Mouse (Mus musculus): ENCODE data around the gene Rhbdf2. TPM values are rescaled to one million over a fixed set of nuclear protein-coding genes. Genes with fewer than 3 reads are reported as not detected.

Rhbdf2 gene
- polyA plus RNA-seq, 1 experiment from 2014 or later: 1.2 TPM

GRCm38 (mm10) chr11:116653709-116654221 is 26.9 kb upstream of the Rhbdf2 start:
- H3K27me3 ChIP-seq (ENCODE audit: control insufficient read depth, insufficient read depth, low read depth, low read length): no peaks in the 10 kb centered on the region
- no peak overlapping the region for H3K27ac ChIP-seq (ENCODE audit: low read length)
- H3K36me3 ChIP-seq (ENCODE audit: control insufficient read depth, insufficient read depth, low read length): no peaks in the 10 kb centered on the region
- H3K4me3 ChIP-seq (ENCODE audit: low read depth, low read length): peak overlapping the region; percentile 59
- no peaks in the 10 kb centered on the region for H3K9me3 ChIP-seq (replicated peaks; ENCODE audit: control insufficient read depth, low read length, poor library complexity, severe bottlenecking)
- WGBS: under 1% methylated on average over 41 of the region's 47 CpGs
- H3K4me1 ChIP-seq (ENCODE audit: control insufficient read depth, insufficient read depth, low read length): peaks cover 23% of the 10 kb centered on the region
- peak overlapping the region; percentile 78 for H3K9ac ChIP-seq (ENCODE audit: low read depth, low read length)
- peak overlapping the region; percentile 80 for H3K4me2 ChIP-seq (ENCODE audit: low read length)
- peak; percentile 55; the same call in 1 of the 2 replicates for ATAC-seq

DNA sequence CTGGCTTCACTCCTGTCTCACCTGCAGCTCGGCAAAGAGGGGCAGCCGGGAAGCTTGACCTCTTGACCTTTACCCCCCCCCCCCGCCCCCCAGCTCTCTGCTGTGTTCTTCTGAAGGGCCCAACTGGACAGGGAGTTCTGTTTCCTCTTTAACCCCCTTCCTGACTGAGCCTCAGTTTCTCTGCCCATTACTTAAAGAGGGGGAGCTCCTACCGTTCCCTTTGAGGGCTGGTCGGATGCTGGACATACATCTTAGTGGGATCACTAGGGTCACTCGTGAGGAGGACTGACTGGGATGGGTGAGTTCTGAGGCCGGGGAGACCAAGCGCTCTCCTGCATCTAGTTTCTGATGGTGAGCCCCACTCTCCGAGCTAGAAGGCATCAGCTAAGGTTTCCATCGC is 26.4 kb upstream of the Rhbdf2 start, which contains the start of gene Prcd:
Gene Prcd, plus strand, starts transcription at position 301 of the 400 bp plus-strand sequence.
- Histone ChIP-seq H3K4me2 (ENCODE audit: low read length) (peak within 1 kb of the TSS; percentile 80), H3K27me3 (ENCODE audit: control insufficient read depth, insufficient read depth, low read depth, low read length) (no peaks in the 10 kb centered on the region), H3K9me3 (replicated peaks; ENCODE audit: control insufficient read depth, low read length, poor library complexity, severe bottlenecking) (no peaks in the 10 kb centered on the region), H3K4me1 (ENCODE audit: control insufficient read depth, insufficient read depth, low read length) (peaks cover 23% of the 10 kb centered on the region), H3K27ac (ENCODE audit: low read length) (no peak within 1 kb of the TSS), H3K36me3 (ENCODE audit: control insufficient read depth, insufficient read depth, low read length) (no peaks in the 10 kb centered on the region), H3K4me3 (ENCODE audit: low read depth, low read length) (peak within 1 kb of the TSS; percentile 59), H3K9ac (ENCODE audit: low read depth, low read length) (peak within 1 kb of the TSS; percentile 78)
- no peak for ATAC-seq
- 4% methylated on average over 9 of the region's 10 CpGs for WGBS

GRCm38 (mm10) chr11:116652330-116653098 is 25.7 kb upstream of the Rhbdf2 start:
- Histone ChIP-seq H3K4me3 (ENCODE audit: low read depth, low read length) (peak overlapping the region; percentile 59), H3K27ac (ENCODE audit: low read length) (no peak overlapping the region), H3K4me1 (ENCODE audit: control insufficient read depth, insufficient read depth, low read length) (peaks cover 18% of the 10 kb centered on the region), H3K9ac (ENCODE audit: low read depth, low read length) (peak overlapping the region; percentile 78), H3K4me2 (ENCODE audit: low read length) (peak overlapping the region; percentile 80), H3K9me3 (replicated peaks; ENCODE audit: control insufficient read depth, low read length, poor library complexity, severe bottlenecking) (no peaks in the 10 kb centered on the region), H3K27me3 (ENCODE audit: control insufficient read depth, insufficient read depth, low read depth, low read length) (no peaks in the 10 kb centered on the region), H3K36me3 (ENCODE audit: control insufficient read depth, insufficient read depth, low read length) (no peaks in the 10 kb centered on the region)
- 64% methylated on average over 25 of the region's 25 CpGs for whole genome bisulfite sequencing
- ATAC-seq: no peak

DNA sequence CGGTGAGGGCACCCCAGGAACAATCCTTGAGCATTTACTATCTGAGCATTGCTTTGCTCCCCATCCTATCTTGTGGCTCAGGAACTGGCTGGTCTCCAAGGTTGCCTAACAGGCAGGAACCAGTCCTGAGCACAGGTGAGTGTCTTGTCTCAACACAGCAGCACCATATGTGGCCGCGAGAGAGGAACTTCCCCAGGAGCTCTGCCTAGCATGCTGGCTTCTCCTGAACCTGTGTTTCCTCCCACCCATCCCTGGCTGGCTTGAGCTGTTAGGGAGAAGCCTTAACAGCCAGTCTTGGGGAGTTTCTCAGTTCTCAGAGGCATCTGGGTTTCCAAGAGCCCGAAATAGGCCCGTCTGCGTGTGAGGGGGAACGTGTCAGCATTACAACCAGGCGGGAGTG is 24.5 kb upstream of the Rhbdf2 start:
- no peak for ATAC-seq
- Histone ChIP-seq H3K4me1 (ENCODE audit: control insufficient read depth, insufficient read depth, low read length) (peaks cover 15% of the 10 kb centered on the region), H3K9ac (ENCODE audit: low read depth, low read length) (no peak overlapping the region), H3K9me3 (replicated peaks; ENCODE audit: control insufficient read depth, low read length, poor library complexity, severe bottlenecking) (no peaks in the 10 kb centered on the region), H3K4me2 (ENCODE audit: low read length) (no peak overlapping the region), H3K36me3 (ENCODE audit: control insufficient read depth, insufficient read depth, low read length) (no peaks in the 10 kb centered on the region), H3K4me3 (ENCODE audit: low read depth, low read length) (no peak overlapping the region), H3K27ac (ENCODE audit: low read length) (no peak overlapping the region), H3K27me3 (ENCODE audit: control insufficient read depth, insufficient read depth, low read depth, low read length) (no peaks in the 10 kb centered on the region)
- 88% methylated on average over 8 of the region's 8 CpGs for WGBS

GRCm38 (mm10) chr11:116650811-116651210 is 24.0 kb upstream of the Rhbdf2 start:
- Histone ChIP-seq H3K9ac (ENCODE audit: low read depth, low read length) (no peak overlapping the region), H3K4me1 (ENCODE audit: control insufficient read depth, insufficient read depth, low read length) (peaks cover 14% of the 10 kb centered on the region), H3K27ac (ENCODE audit: low read length) (no peak overlapping the region), H3K36me3 (ENCODE audit: control insufficient read depth, insufficient read depth, low read length) (no peaks in the 10 kb centered on the region), H3K27me3 (ENCODE audit: control insufficient read depth, insufficient read depth, low read depth, low read length) (no peaks in the 10 kb centered on the region), H3K4me2 (ENCODE audit: low read length) (no peak overlapping the region), H3K9me3 (replicated peaks; ENCODE audit: control insufficient read depth, low read length, poor library complexity, severe bottlenecking) (no peaks in the 10 kb centered on the region), H3K4me3 (ENCODE audit: low read depth, low read length) (no peak overlapping the region)
- ATAC-seq: no peak
- WGBS: 77% methylated on average over 8 of the region's 8 CpGs

DNA sequence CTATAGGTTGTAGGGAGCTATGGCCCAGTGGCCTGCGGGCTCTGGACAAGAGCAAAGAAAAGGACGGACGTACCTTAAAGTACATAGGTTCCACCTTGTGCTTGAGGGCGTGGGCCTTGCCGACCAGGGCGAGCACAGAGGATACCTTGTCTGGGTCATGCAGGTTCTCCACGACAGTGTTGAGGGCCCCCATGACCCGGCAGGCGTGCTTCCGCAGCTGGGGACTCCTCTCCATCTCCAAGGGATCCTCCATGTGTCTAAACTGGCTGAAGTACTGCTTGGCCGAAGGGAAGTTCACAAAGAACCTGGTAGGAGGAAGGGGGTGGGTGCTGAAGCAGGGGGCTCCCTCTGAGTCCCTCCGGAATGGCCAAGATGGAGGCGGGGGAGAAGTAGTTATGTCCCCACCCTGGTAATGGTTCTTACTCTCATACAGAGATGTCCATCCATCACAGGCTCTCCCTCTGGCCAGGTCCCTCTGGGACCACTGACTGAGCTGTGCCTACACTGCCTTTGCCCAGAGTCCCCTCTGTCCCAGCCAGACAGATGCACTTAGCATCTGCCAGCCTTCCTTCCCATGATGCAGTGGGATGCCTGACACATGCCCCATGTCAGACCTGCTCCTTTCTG is 23.0 kb upstream of the Rhbdf2 start:
- Histone ChIP-seq H3K27me3 (ENCODE audit: control insufficient read depth, insufficient read depth, low read depth, low read length) (no peaks in the 10 kb centered on the region), H3K4me1 (ENCODE audit: control insufficient read depth, insufficient read depth, low read length) (peaks cover 14% of the 10 kb centered on the region), H3K36me3 (ENCODE audit: control insufficient read depth, insufficient read depth, low read length) (no peaks in the 10 kb centered on the region), H3K4me3 (ENCODE audit: low read depth, low read length) (no peak overlapping the region), H3K27ac (ENCODE audit: low read length) (no peak overlapping the region), H3K9me3 (replicated peaks; ENCODE audit: control insufficient read depth, low read length, poor library complexity, severe bottlenecking) (no peaks in the 10 kb centered on the region), H3K9ac (ENCODE audit: low read depth, low read length) (no peak overlapping the region), H3K4me2 (ENCODE audit: low read length) (no peak overlapping the region)
- WGBS: 89% methylated on average over 13 of the region's 13 CpGs
- ATAC-seq: no peak

- no peaks in the 10 kb centered on the region for H3K27me3 ChIP-seq (ENCODE audit: control insufficient read depth, insufficient read depth, low read depth, low read length)
These were observed 22.2 kb upstream of the Rhbdf2 start for GRCm38 (mm10) chr11:116648976-116649375.

GRCm38 (mm10) chr11:116648213-116648921 is 21.5 kb upstream of the Rhbdf2 start:
- 63% methylated on average over 18 of the region's 18 CpGs for WGBS
- Histone ChIP-seq H3K9ac (ENCODE audit: low read depth, low read length) (no peak overlapping the region), H3K4me1 (ENCODE audit: control insufficient read depth, insufficient read depth, low read length) (peaks cover 19% of the 10 kb centered on the region), H3K27me3 (ENCODE audit: control insufficient read depth, insufficient read depth, low read depth, low read length) (no peaks in the 10 kb centered on the region), H3K4me3 (ENCODE audit: low read depth, low read length) (no peak overlapping the region), H3K36me3 (ENCODE audit: control insufficient read depth, insufficient read depth, low read length) (no peaks in the 10 kb centered on the region), H3K4me2 (ENCODE audit: low read length) (no peak overlapping the region), H3K9me3 (replicated peaks; ENCODE audit: control insufficient read depth, low read length, poor library complexity, severe bottlenecking) (no peaks in the 10 kb centered on the region), H3K27ac (ENCODE audit: low read length) (no peak overlapping the region)
- no peak for ATAC-seq

More at GRCm38 (mm10) chr11:116648976-116649375, 22.2 kb upstream of the Rhbdf2 start:
- WGBS: 69% methylated on average over 10 of the region's 10 CpGs
- H3K9me3 ChIP-seq (replicated peaks; ENCODE audit: control insufficient read depth, low read length, poor library complexity, severe bottlenecking): no peaks in the 10 kb centered on the region
- H3K4me1 ChIP-seq (ENCODE audit: control insufficient read depth, insufficient read depth, low read length): peaks cover 14% of the 10 kb centered on the region
- no peak for ATAC-seq
- H3K9ac ChIP-seq (ENCODE audit: low read depth, low read length): no peak overlapping the region
- no peak overlapping the region for H3K4me2 ChIP-seq (ENCODE audit: low read length)
- H3K27ac ChIP-seq (ENCODE audit: low read length): no peak overlapping the region
- H3K4me3 ChIP-seq (ENCODE audit: low read depth, low read length): no peak overlapping the region
- no peaks in the 10 kb centered on the region for H3K36me3 ChIP-seq (ENCODE audit: control insufficient read depth, insufficient read depth, low read length)
